Comparison of ENCODE assay signal across 32 mouse cellular contexts in the genomic region with DNA sequence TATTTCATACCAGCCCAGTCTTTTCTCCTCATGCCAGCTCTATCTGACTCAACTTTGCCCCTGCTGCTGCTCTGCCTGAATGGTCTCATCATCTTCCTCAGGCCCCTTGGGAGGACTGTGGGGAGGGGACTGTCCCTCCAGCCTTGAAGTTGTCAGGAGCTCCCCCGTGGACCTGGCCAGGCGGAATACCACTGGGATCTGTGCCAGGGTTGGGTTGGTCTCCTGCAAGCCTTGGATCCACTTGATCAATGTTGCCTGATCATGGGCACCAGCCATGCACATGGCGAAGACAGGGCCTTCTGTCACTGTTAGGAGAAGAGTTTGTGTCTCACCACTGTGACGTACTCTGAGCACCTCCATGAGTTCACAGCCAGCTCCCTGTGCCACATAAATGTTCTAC. TPM values are rescaled to one million over a fixed set of nuclear protein-coding genes. Genes with fewer than 3 reads are reported as not detected.
A peak's percentile ranks its signal among the peaks of the same experiment; 100 is the strongest.
DNase-seq lines count a peak whose midpoint lies in the region; ATAC-seq and TF ChIP-seq lines count a peak whose summit lies in the region.
"Had no signal": no experiment of that assay in that cellular context is flagged by ENCODE, and none has a peak within 500 bp of the region (broad histone marks: within the 10 kb centered on the region; RNA-seq: fewer than 3 reads in every experiment).

No protein-coding gene starts in this region.

- TF ChIP-seq POLR2A in CH12.LX (IDR thresholded peaks at IDR 0.05; ENCODE audit: low read depth, low read length): no peak

- H3K4me1 ChIP-seq in CH12.LX (ENCODE audit: control insufficient read depth in 1 of 2, insufficient read depth in 2 of 2): peaks cover 6 to 19% of the 10 kb centered on the region in 2 experiments
- H3K4me1 ChIP-seq in midbrain, postnatal 0 days (ENCODE audit: insufficient read depth, low read length): peaks cover 6% of the 10 kb centered on the region; the same call in 1 of the 2 replicates

- no peak for ATAC-seq in inflammation-experienced regulatory T-cells, adult 6 months
- ATAC-seq in midbrain, postnatal 0 days (ENCODE audit: low FRiP score): no peak
- ATAC-seq: CD4-positive, CD25-positive, alpha-beta regulatory T cell, adult 4 months; forebrain, postnatal 0 days; Patski had no signal

- dilution Hi-C loops in CH12.LX (cut with MboI; ENCODE audit: extremely low pct_ligation_motif_present, extremely low pct_unique_long_range_greater_than_20kb, low sequenced_read_pairs): no loop called here

- H3K9me3 ChIP-seq in CH12.LX (replicated peaks; ENCODE audit: low read length): no peaks in the 10 kb centered on the region
- no peaks in the 10 kb centered on the region for H3K9me3 ChIP-seq in midbrain, postnatal 0 days (ENCODE audit: low read length)
- H3K9me3 ChIP-seq: G1E; heart, embryonic 13.5 days; hindbrain, embryonic 13.5 days; liver, embryonic 15.5 days; midbrain, embryonic 12.5 days had no signal

- DNase-seq in cerebellum, adult 11-12 months: peak; percentile 79
- no peak for DNase-seq in cerebellum, adult 8-10 months
- peak; percentile 37 for DNase-seq in kidney, postnatal 10 days
- no peak for DNase-seq in kidney, postnatal 36 days
- DNase-seq in CH12.LX (ENCODE audit: extremely low read depth): peak; percentile 45
- DNase-seq in cerebellum, postnatal 14 days: peak; percentile 44 to 58
- no peak for DNase-seq in midbrain, postnatal 0 days (ENCODE audit: low spot score)
- DNase-seq: adrenal gland, adult 2 months; forebrain, postnatal 0 days; gastrocnemius, postnatal 14 days; heart, adult 18-20 months; heart, postnatal 14 days; kidney, adult 2 months; kidney, postnatal 25 days; right cerebral cortex, postnatal 14 days; thymus, postnatal 25 days had no signal

- no peak for TF ChIP-seq RAD21 in CH12.LX (IDR thresholded peaks at IDR 0.05; ENCODE audit: low read depth, low read length)

- no peak overlapping the region for H3K4me3 ChIP-seq in CH12.LX (replicated peaks in 1 of 3; ENCODE audit: low read depth in 2 of 3, low read length in 2 of 3, poor library complexity in 1 of 3)
- no peak overlapping the region for H3K4me3 ChIP-seq in midbrain, postnatal 0 days (ENCODE audit: low read depth, low read length)

- H3K27me3 ChIP-seq in CH12.LX (replicated peaks): no peaks in the 10 kb centered on the region
- H3K27me3 ChIP-seq in midbrain, postnatal 0 days (ENCODE audit: insufficient read depth, low read length): no peaks in the 10 kb centered on the region
- H3K27me3 ChIP-seq: heart, embryonic 13.5 days; hindbrain, embryonic 13.5 days; liver, embryonic 15.5 days; midbrain, embryonic 12.5 days; Patski had no signal

- no peak for TF ChIP-seq CTCF in CH12.LX (conservative IDR thresholded peaks at IDR 0.05 in 1 of 2, IDR thresholded peaks at IDR 0.05 in 1 of 2; ENCODE audit: low read depth in 2 of 2, low read length in 2 of 2)
- no peak for TF ChIP-seq CTCF in midbrain, postnatal 0 days (IDR thresholded peaks at IDR 0.05)

- peak overlapping the region; percentile 83; the same call in 1 of the 2 replicates for H3K9ac ChIP-seq in CH12.LX (ENCODE audit: insufficient read depth, low read depth)
- no peak overlapping the region for H3K9ac ChIP-seq in midbrain, postnatal 0 days (replicated peaks; ENCODE audit: low read length, poor library complexity, severe bottlenecking)

- H3K79me2 ChIP-seq in CH12.LX (replicated peaks; ENCODE audit: control insufficient read depth, extremely low read depth, insufficient read depth, poor library complexity, severe bottlenecking): no peaks in the 10 kb centered on the region; the same call in 1 of the 2 replicates

- H3K4me2 ChIP-seq in CH12.LX (ENCODE audit: insufficient read depth, low read depth, poor library complexity, severe bottlenecking): peak overlapping the region; percentile 73; the same call in 1 of the 2 replicates
- H3K4me2 ChIP-seq in midbrain, postnatal 0 days (ENCODE audit: low read depth, low read length, poor library complexity, severe bottlenecking): no peak overlapping the region

- H3K36me3 ChIP-seq in CH12.LX (replicated peaks in 1 of 2; ENCODE audit: control insufficient read depth in 1 of 2, insufficient read depth in 1 of 2, low read length in 1 of 2): peaks cover 46 to 74% of the 10 kb centered on the region in 2 experiments
- peaks cover 26% of the 10 kb centered on the region for H3K36me3 ChIP-seq in midbrain, postnatal 0 days (ENCODE audit: insufficient read depth, low read length)

- in situ Hi-C loops in CH12.LX (cut with MboI; ENCODE audit: low pct_ligation_motif_present, low pct_unique_long_range_greater_than_20kb, low sequenced_read_pairs): loop anchor here (5.0 kb wide), 2 partner anchors 45 to 85 kb away; a partner anchor contains a TSS

- H3K27ac ChIP-seq in CH12.LX (ENCODE audit: insufficient read depth, low read depth): no peak overlapping the region
- H3K27ac ChIP-seq in midbrain, postnatal 0 days (ENCODE audit: low read depth, low read length): no peak overlapping the region

- no peak for TF ChIP-seq EP300 in CH12.LX (IDR thresholded peaks at IDR 0.05; ENCODE audit: low read length)

- 92% methylated on average over 4 of the region's 4 CpGs for WGBS in midbrain, postnatal 0 days

TF ChIP-seq in CH12.LX, 34 proteins besides CTCF, POLR2A, EP300 and RAD21:
- TF ChIP-seq ELF1 (IDR thresholded peaks at IDR 0.05; ENCODE audit: low read depth, low read length): no peak
- TF ChIP-seq NELFE (IDR thresholded peaks at IDR 0.05; ENCODE audit: low read depth, low read length): no peak
- no peak for TF ChIP-seq CHD1 (IDR thresholded peaks at IDR 0.05; ENCODE audit: low read depth, low read length)
- TF ChIP-seq MYC (IDR thresholded peaks at IDR 0.05; ENCODE audit: low read depth, low read length): no peak
- TF ChIP-seq ZKSCAN1 (IDR thresholded peaks at IDR 0.05; ENCODE audit: borderline replicate concordance, low read depth, low read length): no peak
- no peak for TF ChIP-seq BHLHE40 (IDR thresholded peaks at IDR 0.05; ENCODE audit: low read depth, low read length)
- TF ChIP-seq KAT2A (IDR thresholded peaks at IDR 0.05; ENCODE audit: insufficient replicate concordance, low read length): no peak
- no peak for TF ChIP-seq SMC3 (IDR thresholded peaks at IDR 0.05; ENCODE audit: low read depth, low read length)

RNA-seq across cellular contexts. Expression of a gene that starts 1.1 kb away (rescaled TPM):
- total RNA-seq in CH12.LX (2012; rRNA removed) (8.9 and 9.0 TPM in 2 replicates), CH12.LX (2014; rRNA removed) (9.3 and 10.4 TPM in 2 replicates)
- polyA plus RNA-seq in CH12.LX (2012; ENCODE audit: insufficient read length, low read depth): 10.1 and 11.4 TPM in 2 replicates
- 1 to 10 TPM; 2.9 to 7.0 (median 6.5) TPM for polyA plus RNA-seq in inflammation-experienced regulatory T-cells, adult 6 months (2017; shearing (Covaris generic))
- 30.0 and 33.1 TPM in 2 replicates for total RNA-seq in midbrain, postnatal 0 days (2014; rRNA removed)
- polyA plus RNA-seq in midbrain, postnatal 0 days (2015; fragmentation: Nextera tagmentation; extraction: Ambion mirVana): 14.2 and 15.1 TPM in 2 replicates

RNA-seq across cellular contexts. Expression of a gene that starts 1.2 kb away (rescaled TPM):
- total RNA-seq in CH12.LX (2012; rRNA removed): not detected in 2 replicates
- not detected in 2 replicates for total RNA-seq in CH12.LX (2014; rRNA removed)
- not detected in 2 replicates for polyA plus RNA-seq in CH12.LX (2012; ENCODE audit: insufficient read length, low read depth)
- polyA plus RNA-seq in inflammation-experienced regulatory T-cells, adult 6 months (2017; shearing (Covaris generic)): not detected
- 4.1 TPM in 1 of 2 replicates, not detected in the other for total RNA-seq in midbrain, postnatal 0 days (2014; rRNA removed)
- polyA plus RNA-seq in midbrain, postnatal 0 days (2015; fragmentation: Nextera tagmentation; extraction: Ambion mirVana): 0.25 and 0.36 TPM in 2 replicates
- total RNA-seq: adrenal gland, adult 2 months; forebrain, postnatal 0 days; G1E; gastrocnemius, postnatal 14 days; heart, postnatal 14 days; layer of hippocampus, adult 8-10 months; monocyte, adult 5-6 weeks had no signal
- polyA plus RNA-seq: adrenal gland, adult 2 months; CD4-positive, CD25-positive, alpha-beta regulatory T cell, adult 4 months; embryonic facial prominence, embryonic 11.5 days; forebrain, embryonic 11.5 days; forebrain, postnatal 0 days; G1E; heart, embryonic 13.5 days; hindbrain, embryonic 13.5 days; kidney, adult 2 months; limb, embryonic 14.5 days; liver, embryonic 15.5 days; lung, embryonic 16.5 days; macrophage; midbrain, embryonic 12.5 days; neural tube, embryonic 11.5 days; Patski had no signal

RNA-seq across cellular contexts. Expression of a gene that starts 13.0 kb away (rescaled TPM):
- total RNA-seq in CH12.LX (2012; rRNA removed) (57.1 and 59.4 TPM in 2 replicates), CH12.LX (2014; rRNA removed) (37.7 and 38.7 TPM in 2 replicates)
- 45.2 and 48.5 TPM in 2 replicates for polyA plus RNA-seq in CH12.LX (2012; ENCODE audit: insufficient read length, low read depth)
- polyA plus RNA-seq in inflammation-experienced regulatory T-cells, adult 6 months (2017; shearing (Covaris generic)): 10 to 100 TPM; 27.7 to 40.0 (median 37.7) TPM
- 49.6 and 56.3 TPM in 2 replicates for total RNA-seq in midbrain, postnatal 0 days (2014; rRNA removed)
- 55.0 and 57.2 TPM in 2 replicates for polyA plus RNA-seq in midbrain, postnatal 0 days (2015; fragmentation: Nextera tagmentation; extraction: Ambion mirVana)

RNA-seq across cellular contexts. Expression of a gene that starts 20.5 kb away (rescaled TPM):
- total RNA-seq in CH12.LX (2012; rRNA removed) (0.04 TPM in 1 of 2 replicates, not detected in the other), CH12.LX (2014; rRNA removed) (not detected in 2 replicates)
- polyA plus RNA-seq in CH12.LX (2012; ENCODE audit: insufficient read length, low read depth): 0.06 and 0.10 TPM in 2 replicates
- not detected for polyA plus RNA-seq in inflammation-experienced regulatory T-cells, adult 6 months (2017; shearing (Covaris generic))
- 215 and 239 TPM in 2 replicates for total RNA-seq in midbrain, postnatal 0 days (2014; rRNA removed)
- 75.2 and 78.7 TPM in 2 replicates for polyA plus RNA-seq in midbrain, postnatal 0 days (2015; fragmentation: Nextera tagmentation; extraction: Ambion mirVana)
- total RNA-seq: monocyte, adult 5-6 weeks had no signal
- polyA plus RNA-seq: macrophage had no signal

RNA-seq across cellular contexts. Expression of a gene that starts 26.7 kb away (rescaled TPM):
- not detected in 2 replicates for total RNA-seq in CH12.LX (2012; rRNA removed)
- total RNA-seq in CH12.LX (2014; rRNA removed): not detected in 2 replicates
- not detected in 2 replicates for polyA plus RNA-seq in CH12.LX (2012; ENCODE audit: insufficient read length, low read depth)
- polyA plus RNA-seq in inflammation-experienced regulatory T-cells, adult 6 months (2017; shearing (Covaris generic)): under 1 TPM; 0.20 to 0.36 (median 0.32) TPM
- total RNA-seq in midbrain, postnatal 0 days (2014; rRNA removed): 1.2 and 1.3 TPM in 2 replicates
- polyA plus RNA-seq in midbrain, postnatal 0 days (2015; fragmentation: Nextera tagmentation; extraction: Ambion mirVana): 0.77 and 0.92 TPM in 2 replicates
- total RNA-seq: monocyte, adult 5-6 weeks had no signal
- polyA plus RNA-seq: G1E, macrophage had no signal

Comparison
In these comparisons a context has a peak if more than half of its experiments do, and no peak if none do; other contexts are left out.
1. DNase-seq: peak in cerebellum, adult 11-12 months (single experiment), kidney, postnatal 10 days (single experiment), CH12.LX (single experiment) and cerebellum, postnatal 14 days (2 of 2); none in cerebellum, adult 8-10 months (single experiment), kidney, postnatal 36 days (0 of 2) and midbrain, postnatal 0 days (single experiment).